Mouse (Mus musculus) limb, embryonic 11.5 days (tissue): ENCODE data around the gene Kras. TPM values are rescaled to one million over a fixed set of nuclear protein-coding genes. Genes with fewer than 3 reads are reported as not detected.

Source experiments
- ATAC-seq: fragments of 200-750 bp; cut with Nextera tagmentation; 2 replicates; pipeline ENCODE4 v1.8.0; 2017; ENCODE audit warnings: low read depth; ENCODE audit not compliant: insufficient number of reproducible peaks, low FRiP score, low TSS enrichment
- DNase-seq: peaks from one replicate; pipeline ENCODE4 v3.0.0-alpha.2; 2015; ENCODE audit warnings: low spot score
- H3K27ac ChIP-seq: fragments of 300-500 bp; sonication (generic); replicated peaks from 2 replicates; pipeline ENCODE4 v1.5.1; 2014; ENCODE audit warnings: low read depth, mild to moderate bottlenecking, low read length
- H3K27me3 ChIP-seq: fragments of 300-500 bp; sonication (generic); 2 replicates; pipeline ENCODE4 v1.6.1; 2014; ENCODE audit warnings: mild to moderate bottlenecking, low read length, mixed read lengths; ENCODE audit not compliant: control insufficient read depth, insufficient read depth
- H3K36me3 ChIP-seq: fragments of 300-500 bp; sonication (generic); 2 replicates; pipeline ENCODE4 v1.6.1; 2014; ENCODE audit warnings: mild to moderate bottlenecking, low read length, moderate library complexity, mixed read lengths; ENCODE audit not compliant: control insufficient read depth, insufficient read depth
- H3K4me1 ChIP-seq: fragments of 300-500 bp; sonication (generic); 2 replicates; pipeline ENCODE4 v1.6.1; 2014; ENCODE audit warnings: low read length, mixed read lengths; ENCODE audit not compliant: control insufficient read depth, insufficient read depth
- H3K4me2 ChIP-seq: fragments of 300-500 bp; sonication (generic); 2 replicates; pipeline ENCODE4 v1.6.1; 2014; ENCODE audit warnings: low read depth, mild to moderate bottlenecking, moderate library complexity; ENCODE audit not compliant: severe bottlenecking
- H3K4me3 ChIP-seq: fragments of 300-500 bp; sonication (generic); 2 replicates; pipeline ENCODE4 v1.5.1; 2014; ENCODE audit warnings: low read depth, low read length
- H3K9ac ChIP-seq: fragments of 300-500 bp; sonication (generic); 2 replicates; pipeline ENCODE4 v1.6.1; 2014; ENCODE audit warnings: mild to moderate bottlenecking, low read length
- H3K9me3 ChIP-seq: fragments of 300-500 bp; sonication (generic); 2 replicates; pipeline ENCODE4 v1.6.1; 2016; ENCODE audit warnings: low read length; ENCODE audit not compliant: control insufficient read depth
- WGBS: fragments of 180-500 bp; shearing (Covaris S2); extraction: QIAGEN DNeasy Blood & Tissue Kit; methylation state at CpG from one replicate; pipeline ENCODE4 v1.1.7; 2014; 5-methylcytosine and 5-hydroxymethylcytosine counted together
- polyA plus RNA-seq: library from polyadenylated mRNA; unstranded; fragments of >200 nt; fragmentation: Nextera tagmentation; extraction: Ambion mirVana; gene quantifications from 2 replicates; pipeline ENCODE4 v1.2.1, GENCODE M21; 2014

The Kras gene
- polyA plus RNA-seq, 1 experiment from 2014 or later, result 94.8 TPM

GRCm38 (mm10) chr6:145187093-145188088, 62.6 kb downstream of the Kras start:
- no peak overlapping the region for H3K27ac ChIP-seq
- 64% methylated on average over 27 of the region's 27 CpGs for WGBS
- H3K4me1 ChIP-seq, result no peaks in the 10 kb centered on the region
- peak overlapping the region; percentile 8; the same call in 1 of the 2 replicates for H3K4me3 ChIP-seq
- no peak overlapping the region for H3K9ac ChIP-seq
- peak overlapping the region; percentile 42 for H3K4me2 ChIP-seq
- DNase-seq (peak; percentile 36), ATAC-seq (no peak)
- H3K9me3 ChIP-seq, result no peaks in the 10 kb centered on the region
- H3K27me3 ChIP-seq, result no peaks in the 10 kb centered on the region
- no peaks in the 10 kb centered on the region for H3K36me3 ChIP-seq

- Histone ChIP-seq H3K36me3 (no peaks in the 10 kb centered on the region), H3K27me3 (no peaks in the 10 kb centered on the region), H3K4me2 (no peak overlapping the region), H3K9ac (no peak overlapping the region), H3K4me3 (no peak overlapping the region), H3K27ac (no peak overlapping the region), H3K9me3 (no peaks in the 10 kb centered on the region), H3K4me1 (no peaks in the 10 kb centered on the region)
- WGBS, result 100% methylated on average over 1 of the region's 1 CpGs
- ATAC-seq, result no peak
- no peak for DNase-seq
These were observed 63.9 kb downstream of the Kras start for GRCm38 (mm10) chr6:145186096-145186495.

GRCm38 (mm10) chr6:145182044-145182443, 68.0 kb downstream of the Kras start:
- no peak overlapping the region for H3K27ac ChIP-seq
- no peaks in the 10 kb centered on the region for H3K9me3 ChIP-seq
- DNase-seq (no peak), ATAC-seq (no peak)
- WGBS, result 79% methylated on average over 8 of the region's 8 CpGs
- no peaks in the 10 kb centered on the region for H3K36me3 ChIP-seq
- no peak overlapping the region for H3K9ac ChIP-seq
- no peaks in the 10 kb centered on the region for H3K27me3 ChIP-seq
- H3K4me3 ChIP-seq, result no peak overlapping the region
- H3K4me2 ChIP-seq, result no peak overlapping the region
- H3K4me1 ChIP-seq, result no peaks in the 10 kb centered on the region; the same call in 1 of the 2 replicates

GRCm38 (mm10) chr6:145179665-145180064, 70.4 kb downstream of the Kras start:
- no peaks in the 10 kb centered on the region for H3K27me3 ChIP-seq
- no peak overlapping the region for H3K9ac ChIP-seq
- no peaks in the 10 kb centered on the region for H3K9me3 ChIP-seq
- H3K4me3 ChIP-seq, result no peak overlapping the region
- peaks cover 16% of the 10 kb centered on the region for H3K4me1 ChIP-seq
- ATAC-seq (no peak), DNase-seq (peak; percentile 83)
- H3K27ac ChIP-seq, result no peak overlapping the region
- no peaks in the 10 kb centered on the region for H3K36me3 ChIP-seq
- H3K4me2 ChIP-seq, result no peak overlapping the region
- 29% methylated on average over 6 of the region's 6 CpGs for WGBS

- 30% methylated on average over 10 of the region's 10 CpGs for WGBS
- Histone ChIP-seq H3K36me3 (no peaks in the 10 kb centered on the region), H3K27me3 (no peaks in the 10 kb centered on the region), H3K4me3 (no peak overlapping the region), H3K9ac (no peak overlapping the region), H3K27ac (no peak overlapping the region), H3K9me3 (no peaks in the 10 kb centered on the region), H3K4me2 (no peak overlapping the region), H3K4me1 (peaks cover 34% of the 10 kb centered on the region)
- no peak for ATAC-seq
- peak; percentile 34 for DNase-seq
These were observed 73.6 kb downstream of the Kras start for GRCm38 (mm10) chr6:145176474-145176873.

GRCm38 (mm10) chr6:145175571-145175981, 74.5 kb downstream of the Kras start:
- no peaks in the 10 kb centered on the region for H3K9me3 ChIP-seq
- peaks cover 34% of the 10 kb centered on the region for H3K4me1 ChIP-seq
- H3K4me3 ChIP-seq, result no peak overlapping the region
- no peaks in the 10 kb centered on the region for H3K27me3 ChIP-seq
- no peak overlapping the region for H3K4me2 ChIP-seq
- H3K36me3 ChIP-seq, result no peaks in the 10 kb centered on the region
- WGBS, result 30% methylated on average over 9 of the region's 9 CpGs
- H3K9ac ChIP-seq, result no peak overlapping the region
- ATAC-seq (no peak), DNase-seq (peak; percentile 59)
- H3K27ac ChIP-seq, result no peak overlapping the region

- Histone ChIP-seq H3K4me1 (peaks cover 34% of the 10 kb centered on the region), H3K27me3 (no peaks in the 10 kb centered on the region), H3K9me3 (no peaks in the 10 kb centered on the region), H3K4me2 (peak overlapping the region; percentile 5), H3K27ac (peak overlapping the region; percentile 58), H3K36me3 (no peaks in the 10 kb centered on the region), H3K4me3 (no peak overlapping the region), H3K9ac (0 out of 2 replicates have a peak overlapping the region, but pooled peaks have one; percentile 5)
- ATAC-seq, result peak; percentile 86
- DNase-seq, result peak; percentile 86
- 1% methylated on average over 10 of the region's 11 CpGs for WGBS
These were observed 76.3 kb downstream of the Kras start for GRCm38 (mm10) chr6:145173781-145174191.

- Histone ChIP-seq H3K36me3 (no peaks in the 10 kb centered on the region), H3K27me3 (no peaks in the 10 kb centered on the region), H3K4me1 (peaks cover 34% of the 10 kb centered on the region), H3K9ac (no peak overlapping the region), H3K4me2 (no peak overlapping the region), H3K4me3 (no peak overlapping the region), H3K9me3 (no peaks in the 10 kb centered on the region), H3K27ac (no peak overlapping the region)
- DNase-seq (no peak), ATAC-seq (no peak)
- WGBS, result 75% methylated on average over 14 of the region's 14 CpGs
These were observed 78.0 kb downstream of the Kras start for GRCm38 (mm10) chr6:145171892-145172606.
